Mouse (Mus musculus): ENCODE results near the gene Prkn.

Prkn gene

DNA sequence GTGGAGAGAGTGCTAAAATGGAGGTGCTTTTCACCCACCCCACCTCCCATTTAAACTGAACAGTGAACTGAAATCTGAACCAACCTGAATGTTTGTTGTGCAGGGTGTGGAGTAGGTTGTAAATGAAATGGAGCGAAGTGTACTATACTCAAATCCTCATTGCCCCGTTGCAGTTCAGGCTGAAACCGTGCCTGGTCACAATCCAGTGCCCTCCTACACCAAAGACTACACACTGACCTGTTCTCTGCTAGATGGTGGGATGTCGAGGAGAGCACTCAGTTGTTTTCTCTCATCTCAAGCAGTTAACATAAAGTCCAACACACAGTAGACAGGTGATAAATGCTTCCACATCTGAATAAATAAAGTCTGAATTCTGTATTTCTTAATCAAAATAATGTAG, 574.1 kb downstream of the Prkn start:
- no peak for DNase-seq

DNA sequence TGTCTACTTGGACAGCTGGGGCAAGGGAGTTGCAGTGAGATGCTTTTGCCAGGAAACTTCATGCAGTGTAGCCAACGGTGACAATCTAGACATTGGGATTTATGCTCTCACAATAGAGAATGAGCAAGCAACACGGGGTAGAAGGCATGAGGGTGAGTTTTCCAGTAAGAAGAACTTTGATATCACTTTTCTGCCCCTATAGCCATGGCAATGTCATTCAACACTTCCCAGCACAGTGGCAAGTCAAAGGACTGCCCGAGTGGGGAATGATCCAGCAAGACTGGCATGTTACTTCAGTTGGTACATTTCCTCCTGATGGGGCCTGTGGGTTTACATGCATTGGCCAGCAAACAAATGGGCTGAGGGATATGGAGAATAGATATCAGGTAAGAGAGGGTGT, 577.0 kb downstream of the Prkn start:
- no peak for DNase-seq

- no peak for DNase-seq
Measured at GRCm38 (mm10) chr17:11419484-11419883, 579.3 kb downstream of the Prkn start.

- peak; percentile 5 for DNase-seq
Measured at GRCm38 (mm10) chr17:11420839-11421238, 580.7 kb downstream of the Prkn start.

DNA sequence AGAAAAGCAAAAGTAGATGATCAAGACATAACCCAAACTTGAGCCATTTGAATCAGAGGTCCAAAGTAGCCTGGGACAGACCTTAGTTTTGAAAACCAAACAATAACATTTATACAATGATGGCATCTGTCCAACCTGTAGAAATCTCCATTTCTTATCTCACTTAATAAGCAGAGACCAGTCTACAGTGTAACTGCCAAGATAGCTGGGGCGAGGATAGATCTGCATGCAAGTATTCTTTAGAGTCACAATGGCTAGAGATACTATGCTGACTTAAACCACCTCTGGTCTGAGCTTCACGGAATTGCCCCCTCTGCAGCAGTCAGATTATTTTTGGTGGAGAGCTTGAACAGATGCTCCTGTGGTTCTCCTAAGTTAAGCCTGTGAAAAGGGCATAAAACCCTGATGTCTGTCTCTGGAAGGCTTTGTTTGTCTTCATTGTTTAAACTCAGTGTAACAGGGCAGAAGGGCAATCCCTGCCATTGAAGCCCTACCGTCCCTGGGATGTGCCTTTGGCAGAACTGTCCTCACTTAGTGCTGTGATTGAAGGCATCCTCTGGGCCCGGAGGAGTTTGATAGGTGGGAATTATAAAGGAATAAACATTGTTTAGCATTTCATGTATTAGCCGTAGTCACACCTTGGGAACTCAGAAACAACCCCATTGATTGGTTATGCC, 581.2 kb downstream of the Prkn start:
- DNase-seq: no peak

- no peak for DNase-seq
Measured at GRCm38 (mm10) chr17:11431323-11431722, 591.1 kb downstream of the Prkn start.

- no peak for DNase-seq
Measured at GRCm38 (mm10) chr17:11432593-11432992, 592.4 kb downstream of the Prkn start.

DNA sequence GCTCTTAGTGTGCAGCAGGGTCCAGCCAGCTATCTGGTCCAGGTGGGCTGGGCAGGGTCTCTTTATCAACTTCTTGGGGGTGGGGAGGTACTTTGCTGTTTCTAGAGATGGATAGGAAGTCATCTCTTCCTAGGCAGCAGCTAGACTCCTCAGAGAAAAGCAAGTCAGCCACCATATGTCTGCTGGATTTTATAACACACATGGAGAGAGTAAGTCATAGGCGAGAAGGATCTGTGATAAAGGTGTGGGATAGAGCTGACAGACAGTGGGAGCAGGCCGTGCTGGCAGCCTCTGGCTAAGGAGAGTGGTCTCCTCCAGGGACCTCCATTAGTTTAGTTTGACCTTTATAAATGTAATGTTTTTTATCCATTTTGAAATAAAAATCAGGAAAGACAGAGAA, 622.5 kb downstream of the Prkn start:
- no peak for DNase-seq

- DNase-seq: no peak
Measured at GRCm38 (mm10) chr17:11466095-11466494, 625.9 kb downstream of the Prkn start.

GRCm38 (mm10) chr17:11468624-11469023, 628.4 kb downstream of the Prkn start:
- DNase-seq: no peak

DNA sequence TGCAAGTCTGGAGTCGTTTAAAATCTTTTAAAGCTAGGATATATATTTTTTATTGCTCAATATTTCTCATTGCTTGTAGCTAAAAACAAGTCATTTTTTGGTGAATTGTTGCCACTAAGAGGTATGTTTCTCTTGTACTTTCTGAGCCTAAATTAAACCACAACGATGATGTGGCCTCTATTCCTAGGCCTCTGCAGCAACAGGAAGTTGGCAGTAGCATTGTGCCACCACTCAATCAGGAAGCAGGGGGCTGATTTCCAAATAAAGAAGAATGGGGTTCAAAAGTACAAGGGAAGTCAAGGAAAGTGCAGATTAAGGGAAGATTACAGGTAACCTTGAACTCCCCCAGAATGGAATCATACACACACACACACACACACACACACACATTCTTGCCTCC, 642.8 kb downstream of the Prkn start:
- no peak for DNase-seq

- DNase-seq: no peak
Measured at GRCm38 (mm10) chr17:11490051-11490450, 649.9 kb downstream of the Prkn start.

DNA sequence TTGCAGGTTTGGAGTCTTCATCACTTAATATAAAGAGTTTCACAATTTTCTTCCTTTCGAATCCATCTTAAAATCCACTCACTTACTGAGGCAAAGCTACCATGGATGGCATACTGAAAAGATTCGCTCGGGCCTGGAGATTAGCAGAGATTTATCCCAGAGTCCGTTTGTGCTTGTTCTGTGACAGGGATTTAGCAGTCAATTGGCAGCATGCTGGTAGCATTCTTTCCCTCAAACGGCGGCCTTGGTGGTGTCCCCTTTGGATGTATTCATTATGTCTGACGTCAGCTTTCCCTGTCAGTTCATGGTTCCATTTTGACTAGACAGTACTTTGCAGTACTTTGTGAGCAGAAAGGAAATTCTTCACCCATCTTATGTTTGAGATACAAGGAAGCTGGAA, 662.4 kb downstream of the Prkn start:
- no peak for DNase-seq

DNA sequence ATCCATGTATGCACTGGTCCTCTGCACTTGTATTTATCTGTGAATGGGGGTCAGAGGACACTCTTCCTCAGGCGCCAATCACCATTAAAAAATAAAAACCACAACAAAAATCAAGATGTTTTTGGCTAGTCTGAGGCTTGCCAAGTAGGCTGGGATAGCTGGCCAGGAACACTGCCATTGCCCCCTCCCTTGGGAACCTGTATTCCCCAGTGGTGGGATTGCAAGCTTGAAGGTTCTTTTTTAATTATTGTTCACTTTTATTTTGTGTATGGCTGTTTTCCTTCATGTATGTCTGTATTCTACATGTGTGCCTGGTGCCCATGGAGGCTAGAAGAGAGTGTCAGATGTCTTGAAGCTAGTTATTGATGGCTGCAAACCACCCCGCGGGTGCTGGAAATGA, 664.3 kb downstream of the Prkn start:
- DNase-seq: no peak

GRCm38 (mm10) chr17:11507082-11507481, 666.9 kb downstream of the Prkn start:
- no peak for DNase-seq

GRCm38 (mm10) chr17:11510081-11510480, 669.9 kb downstream of the Prkn start:
- DNase-seq: no peak

- no peak for DNase-seq
Measured at GRCm38 (mm10) chr17:11514032-11514761, 674.0 kb downstream of the Prkn start.

DNA sequence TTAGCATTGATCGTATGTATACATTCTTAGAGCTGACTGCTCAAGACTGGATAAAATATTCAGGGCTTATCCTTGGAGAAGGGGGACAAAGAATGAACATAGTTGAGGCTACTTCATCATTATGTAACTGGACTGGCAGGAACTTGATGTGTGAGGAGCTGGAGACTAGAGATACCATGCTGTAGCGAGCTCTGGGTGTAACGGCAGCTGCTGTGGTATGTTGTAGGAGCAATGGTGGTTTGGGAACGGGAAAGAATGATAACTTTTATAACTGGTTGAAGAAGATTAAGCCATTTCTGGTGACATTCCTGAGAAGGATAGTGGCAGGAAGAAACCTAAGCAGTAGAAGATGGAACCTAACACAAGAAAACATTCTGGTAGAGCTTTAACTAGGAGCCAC, 675.4 kb downstream of the Prkn start:
- no peak for DNase-seq

- no peak for DNase-seq
Measured at GRCm38 (mm10) chr17:11516165-11516564, 676.0 kb downstream of the Prkn start.

- no peak for DNase-seq
Measured at GRCm38 (mm10) chr17:11532066-11532465, 691.9 kb downstream of the Prkn start.

DNA sequence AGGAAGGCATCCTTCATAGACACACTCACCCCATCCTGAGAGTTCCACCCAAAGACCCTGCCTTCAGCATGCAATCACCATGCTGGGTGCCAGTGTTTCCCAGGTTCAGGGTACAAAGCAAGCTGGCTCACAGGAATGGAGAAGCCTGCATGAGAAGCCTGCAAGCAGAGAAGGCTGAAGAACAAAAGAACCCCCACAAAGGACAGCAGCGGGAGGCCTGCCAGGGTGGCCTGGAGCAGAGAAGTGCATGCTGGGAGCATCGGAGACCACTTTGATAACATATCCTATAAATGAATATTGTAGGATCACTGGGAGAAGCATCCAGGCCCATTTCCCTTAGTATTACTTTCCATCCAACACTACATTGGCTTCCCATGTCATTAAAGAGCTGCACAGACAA, 692.6 kb downstream of the Prkn start:
- DNase-seq: no peak

GRCm38 (mm10) chr17:11533835-11534234, 693.7 kb downstream of the Prkn start:
- no peak for DNase-seq

DNA sequence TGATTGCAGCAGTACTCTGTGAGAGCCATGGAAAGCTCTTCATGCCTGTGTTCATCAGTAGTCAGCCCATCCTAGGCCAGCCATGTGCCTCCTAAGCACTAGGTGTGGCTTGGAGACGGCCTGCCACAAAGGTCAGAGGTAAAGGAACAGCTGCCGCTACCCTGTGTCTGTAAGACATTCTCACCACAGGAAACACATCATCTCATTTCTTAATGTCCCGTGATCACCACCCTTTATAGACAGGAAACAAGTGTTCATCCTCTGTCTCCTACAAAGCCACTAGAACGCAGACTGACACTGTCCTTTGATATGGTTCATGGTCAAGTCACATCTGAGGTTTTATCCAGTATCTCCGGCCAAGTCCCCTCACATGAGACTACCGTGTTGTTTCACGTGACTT, 698.6 kb downstream of the Prkn start:
- no peak for DNase-seq

DNA sequence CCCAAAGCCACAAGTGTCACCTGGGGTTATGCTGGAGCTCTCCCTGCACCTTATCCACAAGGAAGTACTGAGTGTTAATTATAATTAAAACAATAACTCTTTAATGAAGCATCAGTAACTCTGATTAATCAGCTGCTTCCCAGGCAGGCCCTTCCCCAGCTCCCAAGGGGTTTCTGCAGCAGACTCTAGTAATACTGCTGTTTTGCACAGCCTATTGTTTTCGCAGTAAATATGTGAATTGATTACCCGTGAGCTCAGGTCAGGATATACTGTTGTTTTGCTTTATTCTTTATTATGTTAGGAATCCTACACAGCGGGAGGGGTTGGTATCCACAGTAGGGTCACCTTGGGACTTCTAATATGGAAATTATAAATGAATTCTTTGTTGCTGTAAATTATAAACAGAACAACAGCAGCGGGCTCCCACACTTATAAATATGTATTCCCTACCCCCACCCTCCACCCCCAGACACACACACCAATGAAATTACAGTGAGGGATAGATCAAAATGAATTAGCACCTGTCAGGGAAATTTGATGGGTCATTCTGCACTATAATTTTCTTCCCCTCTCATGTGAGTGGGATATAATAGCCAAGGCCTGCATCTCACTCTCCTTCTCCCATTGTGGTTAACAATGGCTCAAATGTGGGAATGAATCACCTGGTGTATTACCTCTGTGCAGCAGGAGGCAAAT, 701.9 kb downstream of the Prkn start:
- DNase-seq: no peak

Data from right cerebral cortex, postnatal 4 days (tissue).